Mouse (Mus musculus): ENCODE results near the gene Spata13.

Gene Spata13

DNA sequence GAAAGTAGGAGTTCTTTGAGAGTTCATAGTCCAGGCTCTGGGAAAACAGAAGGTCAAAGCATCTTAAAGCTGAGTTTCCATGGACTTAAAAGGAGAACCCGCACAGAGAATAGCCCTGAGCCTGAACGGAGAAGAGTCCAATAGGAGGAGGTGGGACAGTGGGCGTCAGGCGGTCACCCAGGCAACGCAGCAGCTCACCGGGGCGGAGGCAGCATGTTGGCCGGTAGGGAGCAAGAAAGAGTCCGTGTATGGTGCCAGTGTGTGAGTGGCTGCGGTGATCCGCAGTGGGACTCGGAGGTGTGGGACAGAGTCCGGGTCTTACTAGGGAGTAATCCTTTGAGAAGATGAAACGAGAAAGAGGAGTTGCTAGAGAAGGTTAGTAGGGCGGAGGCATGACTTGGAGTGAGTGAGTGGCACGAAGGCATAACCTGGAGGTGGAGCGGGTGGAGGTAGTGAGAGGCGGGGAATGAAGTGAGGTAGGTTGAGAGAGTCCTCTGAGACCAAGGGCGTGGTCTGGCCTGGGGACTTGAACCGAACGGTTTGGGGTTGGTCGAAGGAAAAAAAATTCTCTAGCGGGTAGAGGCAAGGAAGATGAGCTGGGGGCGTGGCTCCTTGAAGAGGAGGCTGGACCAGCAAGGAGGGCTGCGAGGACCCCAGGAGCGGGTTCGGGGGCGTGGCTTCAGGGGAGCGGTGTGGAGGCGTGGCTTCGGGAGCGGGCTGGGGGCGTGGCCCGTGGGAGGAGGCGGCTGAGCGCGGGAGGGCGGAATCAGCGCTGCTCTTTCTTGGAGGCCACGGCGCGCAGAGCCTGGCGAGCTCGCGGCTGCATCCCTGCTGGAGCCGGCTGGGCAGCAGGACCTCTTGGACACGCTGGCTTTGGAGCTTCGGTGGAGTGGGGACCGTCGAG lies at the start of gene Spata13:
Gene Spata13, plus strand, starts transcription at position 41 of the 904 bp plus-strand sequence.
- DNase-seq (ENCODE audit: low spot score) = peak; percentile 93

DNA sequence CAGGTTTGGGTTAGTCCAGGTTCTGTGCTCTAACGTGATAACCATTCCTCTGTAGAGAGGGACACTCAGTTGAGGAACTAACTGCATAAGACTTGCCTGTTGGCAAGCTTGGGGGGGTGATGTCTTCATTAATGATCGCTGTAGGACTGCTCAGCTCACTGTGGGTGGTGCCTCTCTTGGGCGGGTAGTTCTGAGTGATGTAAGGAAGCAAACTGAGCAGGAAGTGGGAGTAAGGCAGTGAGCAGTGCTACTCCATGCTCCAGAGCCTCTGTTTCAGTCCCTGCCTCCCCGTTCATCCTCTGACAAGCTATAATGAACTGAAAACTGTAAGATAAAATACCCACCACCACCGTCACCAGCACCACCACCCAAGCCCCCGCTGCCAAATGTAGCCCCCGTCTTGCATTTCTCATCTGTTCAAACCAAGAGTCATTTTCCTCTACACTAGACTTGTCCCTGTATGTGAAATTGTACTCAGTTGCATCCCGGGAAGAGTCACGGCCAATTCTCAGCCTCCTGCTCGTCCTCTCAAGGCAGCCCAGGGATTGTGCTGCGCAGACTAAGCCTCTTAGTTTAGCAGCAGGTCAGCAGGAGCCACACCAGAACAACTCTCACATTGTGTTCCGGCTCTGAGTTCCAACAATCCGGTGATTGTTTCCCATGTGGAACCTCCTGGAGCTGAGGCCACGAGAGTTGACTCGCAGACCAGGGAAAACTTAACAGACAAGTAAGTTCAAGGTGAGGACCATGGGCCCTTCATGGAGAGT lies 46.9 kb upstream of the Spata13 start:
- DNase-seq (ENCODE audit: low spot score) = peak; percentile 61

DNA sequence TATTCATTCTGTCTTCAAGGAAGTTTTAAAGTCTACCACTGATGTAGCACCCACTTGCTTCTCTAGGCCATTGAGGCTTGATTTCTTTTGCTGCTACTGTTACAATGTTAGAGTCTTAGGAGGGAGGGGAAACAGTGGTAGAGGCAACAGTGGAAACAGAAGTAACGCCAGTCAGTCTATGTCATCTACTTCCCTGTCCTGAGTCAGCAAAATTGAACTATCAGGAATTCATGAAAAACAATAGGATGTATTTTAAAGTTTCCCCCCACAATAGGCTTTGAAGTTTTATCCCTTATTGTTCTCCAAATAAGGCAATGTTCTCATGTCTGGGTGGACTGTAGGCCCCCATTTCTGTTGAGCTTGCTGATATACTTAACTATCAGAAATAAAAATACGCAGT lies 44.8 kb upstream of the Spata13 start:
- no peak for DNase-seq (ENCODE audit: low spot score)

DNA sequence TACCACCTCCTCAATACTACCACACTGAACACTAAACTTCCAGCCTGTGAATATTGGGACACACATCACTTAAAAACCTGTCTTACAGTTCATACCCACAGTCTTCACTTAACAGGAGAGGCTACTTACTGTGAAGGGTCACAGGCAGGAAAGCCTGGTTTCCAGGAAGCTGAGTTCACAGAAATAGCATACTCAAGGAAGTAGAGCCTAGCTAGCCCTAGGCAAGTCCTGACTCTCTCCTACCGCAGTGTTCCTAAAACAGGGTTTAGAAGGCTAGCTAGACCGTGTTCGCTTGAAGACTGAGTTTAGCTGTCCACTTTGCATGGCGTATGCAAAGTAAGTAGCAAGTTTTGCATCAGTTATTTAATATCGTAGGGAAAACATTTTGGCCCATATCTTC lies 41.5 kb upstream of the Spata13 start:
- no peak for DNase-seq (ENCODE audit: low spot score)

DNA sequence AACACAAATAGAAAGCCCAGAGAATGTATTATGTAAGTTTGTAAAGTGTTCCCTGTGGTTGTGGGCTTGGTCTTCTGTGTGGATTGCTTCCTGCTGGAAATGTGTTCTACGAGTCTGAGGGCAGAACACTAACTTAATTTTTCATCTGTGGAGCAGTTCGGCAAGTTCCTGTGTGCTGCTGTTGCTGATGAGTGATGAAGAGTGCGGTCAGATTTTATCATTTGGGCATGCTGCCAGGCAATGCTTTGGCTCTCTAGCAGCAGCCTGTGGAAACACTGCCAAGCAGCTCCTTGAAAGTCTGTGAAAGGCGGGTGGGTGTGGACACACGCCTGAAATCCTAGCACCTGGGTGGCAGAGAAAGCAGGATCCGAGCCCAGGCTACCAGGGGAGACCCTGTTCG lies 41.0 kb upstream of the Spata13 start:
- peak; percentile 21 for DNase-seq (ENCODE audit: low spot score)

DNA sequence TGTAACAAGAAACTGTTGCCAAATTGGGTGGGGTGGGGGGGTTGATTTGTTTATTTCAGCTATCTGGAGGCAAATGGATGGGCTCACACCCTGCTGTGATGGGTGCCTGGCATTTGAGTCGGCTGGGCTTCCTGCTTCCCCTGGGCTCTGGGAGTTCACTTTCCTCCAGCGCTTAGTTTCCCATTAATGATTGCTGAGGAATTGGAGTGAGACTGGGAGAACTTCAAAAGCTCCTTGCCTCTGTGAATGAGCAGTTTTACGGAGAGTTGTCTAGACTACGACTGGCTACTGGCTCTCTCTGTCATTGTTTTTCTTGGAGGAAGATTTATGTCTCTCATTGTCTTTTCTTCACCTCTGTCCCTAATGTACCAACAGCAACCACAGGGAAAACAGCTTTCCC lies 36.2 kb upstream of the Spata13 start:
- no peak for DNase-seq (ENCODE audit: low spot score)

DNA sequence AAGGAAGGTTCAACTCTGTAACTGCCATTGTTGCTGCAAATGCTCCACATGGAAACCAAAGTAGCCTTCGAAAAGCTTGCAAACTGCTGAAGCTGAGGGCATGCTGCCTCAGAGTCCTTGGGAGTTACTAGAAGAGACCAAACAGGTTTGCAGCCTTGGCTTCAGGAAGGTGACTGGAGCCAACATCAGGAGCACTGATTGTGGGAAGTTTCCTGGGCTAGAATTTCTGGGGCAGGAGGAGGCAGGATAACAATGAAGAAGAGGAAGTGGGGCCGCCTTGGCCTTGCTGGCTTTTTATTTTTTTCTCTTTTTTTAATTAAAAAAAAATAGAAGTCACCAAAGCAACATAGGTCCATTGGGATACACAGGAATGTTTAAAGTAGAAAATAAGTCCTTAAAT lies 34.8 kb upstream of the Spata13 start:
- no peak for DNase-seq (ENCODE audit: low spot score)

DNA sequence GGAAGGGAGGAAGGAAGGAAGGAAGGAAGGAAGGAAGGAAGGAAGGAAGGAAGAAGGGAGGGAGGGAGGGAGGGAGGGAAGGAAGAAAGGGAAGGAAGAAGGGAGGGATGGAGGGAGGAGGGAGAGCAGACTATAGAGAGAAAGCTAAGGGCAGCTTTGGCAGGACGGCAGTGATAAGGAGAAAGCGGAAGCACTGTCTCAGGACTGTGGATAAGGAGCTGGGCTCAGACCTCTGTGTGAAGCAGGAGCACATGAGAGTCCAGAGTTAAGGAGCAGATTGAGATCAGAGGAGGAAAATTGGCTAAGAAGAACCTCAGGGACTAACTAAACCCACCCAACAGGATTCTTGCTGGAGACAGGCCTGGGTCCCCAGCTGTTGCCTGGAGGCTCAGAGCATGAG lies 28.2 kb upstream of the Spata13 start:
- no peak for DNase-seq (ENCODE audit: low spot score)

DNA sequence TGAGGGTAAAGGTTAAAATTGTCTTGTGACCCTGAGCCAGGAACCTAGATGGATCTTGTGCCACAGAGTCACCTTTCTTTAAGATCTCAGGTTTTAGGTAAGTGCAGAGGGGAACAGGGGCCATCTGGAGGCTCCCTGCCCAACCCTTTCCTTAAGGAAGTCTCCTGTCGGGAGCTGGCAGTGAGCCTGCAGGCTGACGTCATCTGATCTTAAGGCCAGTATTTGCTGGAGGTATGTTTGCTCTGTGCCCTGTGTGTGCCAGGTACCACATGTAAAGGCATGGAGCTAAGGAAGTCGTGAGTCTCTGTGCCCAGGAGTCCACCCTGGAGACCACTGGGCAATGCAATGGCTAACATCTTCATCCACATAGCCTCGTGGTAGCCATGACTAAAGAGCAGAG lies 27.6 kb upstream of the Spata13 start:
- DNase-seq (ENCODE audit: low spot score) = no peak

DNA sequence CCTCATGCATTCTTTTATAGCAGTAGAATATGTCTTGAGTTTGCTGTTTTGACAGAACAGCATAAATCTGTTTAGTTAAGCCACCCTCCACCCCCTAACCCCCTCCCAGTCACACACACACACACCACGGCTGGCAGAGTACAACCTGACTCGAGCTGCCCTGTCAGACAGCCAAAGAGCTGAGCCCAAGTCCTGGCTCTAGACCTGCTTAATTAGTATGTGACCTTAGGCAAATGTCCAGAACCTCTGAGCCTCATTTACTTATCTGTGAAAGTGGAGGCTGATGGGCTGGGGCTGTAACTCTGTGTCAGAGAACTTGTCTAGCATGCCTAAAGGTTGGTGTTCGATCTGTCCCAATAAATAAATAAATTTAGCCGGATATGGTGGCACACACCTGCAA lies 26.1 kb upstream of the Spata13 start:
- DNase-seq (ENCODE audit: low spot score) = no peak

DNA sequence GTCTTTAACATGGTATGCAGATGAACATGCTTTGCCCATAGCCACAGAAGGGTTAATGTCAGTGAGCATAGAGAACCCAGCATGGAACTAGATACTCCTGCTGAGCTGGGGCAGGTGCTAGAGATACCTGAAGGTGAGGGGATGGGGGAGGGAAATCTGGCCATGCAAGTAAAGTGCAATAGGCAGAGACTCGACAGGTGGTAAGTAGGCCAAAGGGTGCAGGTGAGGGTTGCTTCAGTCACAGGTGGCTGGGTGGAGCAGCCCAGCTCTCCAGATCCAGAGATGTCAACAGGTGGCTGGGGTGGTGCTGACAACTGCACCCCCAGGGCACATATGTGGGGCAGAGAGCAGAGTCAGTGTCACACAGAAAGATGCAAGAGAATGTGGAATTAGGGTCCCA lies 24.6 kb upstream of the Spata13 start:
- no peak for DNase-seq (ENCODE audit: low spot score)

DNA sequence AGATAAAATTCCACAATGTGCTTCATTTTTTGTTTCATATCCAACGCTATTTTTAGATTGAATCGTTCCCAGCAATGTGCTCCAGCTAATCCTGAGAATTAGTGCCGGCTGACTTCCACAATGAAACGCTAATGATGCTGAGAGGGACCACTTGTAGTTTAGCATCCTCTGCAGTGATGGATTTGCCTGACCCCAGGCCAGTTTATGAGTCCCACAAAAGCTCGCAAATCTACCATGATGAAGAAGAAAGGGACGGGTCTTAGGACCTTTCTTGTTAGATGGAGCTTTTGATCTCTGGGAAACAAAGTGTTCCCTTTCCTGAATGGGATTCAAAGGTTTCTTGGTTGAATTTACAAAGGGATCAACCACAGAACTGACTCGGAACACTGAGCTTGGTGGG lies 21.1 kb upstream of the Spata13 start:
- DNase-seq (ENCODE audit: low spot score) = no peak

DNA sequence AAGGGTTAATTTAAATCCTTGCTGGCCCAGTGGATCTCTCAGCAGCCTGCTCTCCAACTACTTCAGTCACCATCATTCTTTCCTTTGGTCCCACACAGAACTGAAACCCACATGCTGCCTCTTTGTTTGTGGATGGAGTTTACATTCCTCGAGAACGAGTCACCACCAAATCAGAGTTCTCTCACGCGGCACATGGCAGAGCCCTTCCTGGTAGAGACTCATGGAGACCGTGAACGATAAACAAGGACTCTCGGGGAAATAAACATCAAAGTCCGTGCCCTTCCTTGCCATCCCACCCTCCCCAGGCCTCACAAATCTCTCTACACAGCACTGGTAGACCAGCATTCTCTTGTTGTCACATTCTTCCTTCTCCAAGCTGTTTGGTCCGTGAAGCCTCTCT lies 12.7 kb upstream of the Spata13 start:
- no peak for DNase-seq (ENCODE audit: low spot score)

DNA sequence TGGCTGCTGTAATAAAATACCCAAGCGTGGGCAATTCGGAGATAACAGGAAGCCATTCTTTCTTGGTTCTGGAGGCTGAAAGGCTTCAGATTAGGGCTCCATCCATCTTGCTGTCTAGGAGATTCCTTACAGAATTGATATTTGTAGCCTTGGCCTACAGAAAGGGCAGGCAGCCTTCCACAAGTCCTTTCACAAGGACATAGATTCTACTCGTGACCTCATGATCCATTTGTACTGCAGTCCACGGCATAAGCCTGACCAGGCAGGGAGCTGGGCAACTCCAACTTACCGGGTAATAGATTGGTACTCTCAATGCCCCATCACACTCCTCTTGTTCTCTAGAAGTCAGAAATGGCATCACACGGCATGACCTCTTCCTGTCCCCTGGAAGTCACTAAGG lies 8.3 kb upstream of the Spata13 start:
- no peak for DNase-seq (ENCODE audit: low spot score)

DNA sequence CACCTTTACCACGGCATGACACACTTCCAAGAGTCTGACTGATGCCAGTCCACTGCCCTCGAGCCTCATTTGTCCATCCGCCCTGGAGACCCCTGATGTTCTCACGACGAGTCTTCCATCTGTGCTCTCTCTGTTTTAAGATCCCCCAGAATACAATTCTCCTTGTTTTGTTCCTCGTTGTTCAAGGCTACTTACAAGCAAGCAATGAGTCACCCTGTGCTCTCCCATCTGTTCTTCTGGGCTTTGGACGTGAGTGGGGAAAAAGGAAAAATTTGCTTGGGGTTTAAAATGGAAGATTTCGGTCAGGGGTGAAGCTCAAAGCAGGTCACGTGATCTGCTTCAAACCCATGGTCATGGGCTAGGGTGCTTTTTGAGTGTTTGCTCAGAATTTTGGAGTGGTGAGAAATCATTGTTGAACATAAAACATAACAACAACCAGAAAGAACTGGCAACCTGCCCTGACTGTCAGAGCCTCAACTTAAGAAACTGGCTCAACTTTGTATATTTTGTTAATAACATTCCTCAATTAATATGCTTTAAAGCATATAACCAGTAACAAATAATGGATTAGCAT lies 3.8 kb upstream of the Spata13 start:
- DNase-seq (ENCODE audit: low spot score) = no peak

DNA sequence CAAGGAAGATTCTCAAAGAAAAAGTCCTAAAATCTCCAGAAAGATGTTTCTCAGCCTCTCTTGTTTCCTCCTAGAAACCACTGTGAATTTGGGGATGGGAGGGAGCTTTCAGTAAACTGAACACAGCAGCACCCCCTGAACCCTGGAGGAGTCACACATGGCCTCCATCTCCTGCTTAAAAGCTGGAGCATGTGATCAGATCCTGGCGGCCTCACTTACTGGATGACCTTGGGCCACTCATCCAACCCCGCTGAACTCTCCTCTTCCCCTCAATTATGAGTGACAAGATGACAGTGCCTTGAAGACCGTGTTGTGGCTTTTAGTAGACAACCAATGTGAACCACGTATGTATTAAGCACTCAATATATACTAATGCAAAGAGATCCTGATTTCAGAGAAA lies 2.8 kb upstream of the Spata13 start:
- DNase-seq (ENCODE audit: low spot score) = no peak

DNA sequence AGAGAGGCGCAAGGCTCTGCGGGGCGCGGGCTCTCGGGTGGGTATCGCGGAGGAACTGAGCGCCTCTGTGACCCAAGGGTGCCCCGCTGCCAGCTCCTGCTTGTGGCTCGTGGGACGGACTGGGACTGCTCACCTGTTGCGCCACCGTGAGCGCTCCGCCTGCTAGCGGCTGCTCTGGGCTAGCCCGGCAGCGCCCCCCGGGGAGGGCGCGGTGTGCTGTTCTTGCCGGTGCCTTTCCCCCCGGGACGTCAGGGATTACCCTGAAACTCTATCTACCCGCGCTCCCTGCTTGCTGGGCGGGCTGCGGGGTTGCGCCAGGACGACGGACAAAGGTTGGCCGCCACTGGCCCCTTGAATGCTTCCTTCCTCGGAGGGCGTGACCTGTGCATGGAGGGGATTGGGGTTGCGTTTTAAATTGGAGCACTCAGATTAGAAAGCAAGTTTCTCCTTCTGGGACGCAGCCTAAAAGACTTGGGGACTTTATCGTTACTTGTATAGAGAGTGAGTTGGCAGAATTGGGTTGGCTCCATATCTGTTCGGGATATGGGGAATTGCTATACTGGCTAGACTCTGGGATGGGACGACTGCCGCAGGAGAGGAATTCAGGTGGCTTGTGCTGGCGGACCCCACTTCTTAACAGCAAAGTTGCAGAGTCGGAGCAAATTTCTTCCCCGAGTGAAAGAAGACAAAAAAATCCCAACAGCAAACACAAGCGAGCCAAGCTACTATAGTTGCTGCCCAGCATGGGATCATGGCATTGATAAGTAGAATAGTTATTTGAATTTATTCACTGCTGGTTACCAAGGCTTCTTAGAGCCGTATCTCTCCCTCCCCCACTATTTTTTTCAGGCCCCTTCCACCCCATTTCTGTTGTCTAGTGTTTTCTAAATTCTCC lies 1.3 kb downstream of the Spata13 start:
- DNase-seq (ENCODE audit: low spot score) = peak; percentile 73

DNA sequence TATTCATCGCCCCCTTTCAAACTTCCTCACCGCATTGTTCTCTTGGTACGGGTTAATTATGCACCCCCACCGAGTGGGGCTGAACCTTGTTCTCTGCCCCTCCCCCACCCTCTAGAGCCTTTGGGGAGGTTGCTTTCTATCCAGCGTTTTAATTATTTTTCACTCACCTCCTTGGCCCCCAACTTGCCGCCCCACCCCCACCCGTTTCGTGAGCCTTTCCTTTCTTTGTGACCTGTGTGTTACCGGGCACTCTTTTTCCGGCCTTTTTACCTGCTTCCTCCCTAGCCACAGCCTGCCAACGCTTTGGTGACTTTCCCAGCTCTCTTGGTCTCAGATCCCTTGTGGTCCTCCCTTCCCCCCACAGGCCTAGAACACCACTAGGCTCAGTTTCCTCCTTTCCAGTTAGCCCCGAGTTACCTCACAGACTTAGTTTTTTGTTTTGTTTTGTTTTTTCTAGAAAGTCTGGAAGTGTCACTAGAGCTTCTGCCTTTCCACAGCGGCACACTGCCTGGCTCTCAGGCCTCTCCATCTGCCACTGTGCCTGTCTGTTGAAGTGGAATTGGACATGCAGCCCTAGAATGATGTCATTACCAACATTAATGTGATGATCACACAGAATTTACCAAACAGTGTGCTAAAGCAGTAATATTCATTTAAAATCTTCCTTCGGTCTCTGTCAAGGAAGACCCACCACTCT lies 2.3 kb downstream of the Spata13 start:
- no peak for DNase-seq (ENCODE audit: low spot score)

DNA sequence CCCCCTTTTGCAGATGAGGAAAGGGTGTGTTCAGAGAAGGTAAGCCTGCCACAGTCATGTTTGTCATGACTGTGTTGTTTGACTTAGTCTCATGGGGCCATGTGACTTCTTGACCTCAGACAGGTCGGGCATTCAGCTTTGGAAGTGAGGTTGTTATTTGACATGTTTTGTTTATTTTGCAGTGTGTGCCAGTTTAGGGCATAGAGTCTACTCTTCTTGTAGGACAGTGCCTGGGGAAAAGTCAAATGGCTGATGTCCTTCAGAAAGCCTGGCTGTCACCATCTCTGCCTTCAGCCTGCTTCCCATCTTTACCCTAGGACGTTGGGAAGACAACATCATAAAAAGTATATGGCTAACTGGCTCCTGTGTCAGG lies 2.8 kb downstream of the Spata13 start:
- no peak for DNase-seq (ENCODE audit: low spot score)

DNA sequence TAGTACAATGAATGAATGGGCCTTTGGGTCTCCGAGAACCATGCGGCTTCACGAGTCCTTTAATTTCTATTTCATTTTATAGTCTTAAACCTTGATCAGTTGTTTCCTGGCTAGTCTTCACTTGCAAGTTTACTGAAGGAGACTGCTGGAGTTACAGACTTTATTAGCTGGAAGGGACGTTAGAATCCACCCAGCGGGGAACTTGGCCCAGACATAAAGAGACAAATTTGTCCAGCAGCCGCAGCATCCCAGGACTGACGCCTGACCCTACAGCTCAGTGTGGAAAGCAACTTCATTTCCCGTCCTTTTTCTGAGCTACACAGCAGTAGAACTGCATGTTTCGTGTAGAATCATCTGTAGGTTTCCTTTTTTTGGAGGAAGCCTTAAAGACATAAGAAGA lies 3.2 kb downstream of the Spata13 start:
- DNase-seq (ENCODE audit: low spot score) = no peak

DNA sequence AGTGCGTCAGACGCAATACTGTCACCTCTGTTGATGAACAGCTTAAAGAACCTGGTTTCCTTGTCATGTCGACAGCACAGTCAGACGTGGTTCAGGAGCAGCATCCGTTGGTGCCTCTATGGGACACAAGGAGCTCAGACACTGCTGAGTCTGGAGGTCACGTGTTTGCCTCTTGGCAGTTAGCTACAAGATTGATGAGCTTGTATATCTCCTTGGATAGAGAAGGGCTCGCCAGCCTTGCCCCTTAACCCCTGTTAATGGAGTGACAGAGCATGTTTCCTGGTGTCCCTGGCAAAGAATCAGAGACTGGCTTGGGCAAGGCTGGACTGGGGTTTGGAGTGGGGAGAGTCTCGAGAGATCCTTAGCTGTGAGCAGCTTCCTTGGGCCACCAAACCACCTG lies 4.4 kb downstream of the Spata13 start:
- DNase-seq (ENCODE audit: low spot score) = no peak

DNA sequence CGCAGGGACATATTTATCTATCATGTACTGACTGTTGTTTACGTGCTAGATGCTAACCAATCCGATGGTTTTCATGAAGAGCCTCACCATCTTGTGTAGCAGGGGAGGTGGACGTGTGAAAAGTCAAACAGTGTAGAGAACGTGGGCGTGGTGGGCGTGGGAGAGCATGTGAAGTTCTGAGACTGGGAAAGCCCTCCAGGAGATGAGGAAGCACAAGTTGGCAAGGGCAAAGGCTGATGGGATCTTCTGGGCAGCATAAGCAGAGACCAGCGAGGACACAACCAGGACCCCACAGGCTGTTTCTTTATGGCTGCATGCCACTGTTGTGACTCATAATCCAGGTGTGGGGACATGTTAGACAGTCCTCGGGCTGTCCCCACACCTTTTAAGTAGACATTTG lies 5.4 kb downstream of the Spata13 start:
- DNase-seq (ENCODE audit: low spot score) = no peak
